Mouse (Mus musculus): ENCODE data around the gene Gm5737. TPM values are rescaled to one million over a fixed set of nuclear protein-coding genes. Genes with fewer than 3 reads are reported as not detected.

Gm5737 gene
- total and polyA plus RNA-seq, 3 experiments: not detected

GRCm38 (mm10) chr7:120860799-120861487 is 48.8 kb downstream of the Gm5737 start (continued):
- no peak for TF ChIP-seq MAX (IDR thresholded peaks at IDR 0.05; ENCODE audit: low read length)
- TF ChIP-seq MYB (IDR thresholded peaks at IDR 0.05; ENCODE audit: low read depth, low read length): peak; percentile 97
- TF ChIP-seq ZMIZ1 (IDR thresholded peaks at IDR 0.05; ENCODE audit: low read depth, low read length): 0 out of 2 replicates have a peak, but pooled peaks have one; percentile 17
- 0 out of 2 replicates have a peak, but pooled peaks have one; percentile 43 for TF ChIP-seq MAZ (IDR thresholded peaks at IDR 0.05; ENCODE audit: low read depth, low read length)

GRCm38 (mm10) chr7:120861488-120862047 is 49.4 kb downstream of the Gm5737 start:
- DNase-seq (ENCODE audit: low read depth, low spot score): peak; percentile 80
- no peaks in the 10 kb centered on the region for H3K9me3 ChIP-seq (replicated peaks; ENCODE audit: insufficient read depth, low read length)
- peak overlapping the region; percentile 95 for H3K27ac ChIP-seq (ENCODE audit: control insufficient read depth, low read depth, low read length)
- peaks cover 22% of the 10 kb centered on the region for H3K79me2 ChIP-seq (ENCODE audit: control insufficient read depth, insufficient read depth, low read length, poor library complexity)
- H3K4me3 ChIP-seq (ENCODE audit: control insufficient read depth in 1 of 2, insufficient read depth in 1 of 2, low read depth in 2 of 2, low read length in 2 of 2): peak overlapping the region; percentile 20 to 44
- H3K4me1 ChIP-seq (ENCODE audit: control insufficient read depth in 1 of 2, insufficient read depth in 2 of 2, low read length in 2 of 2): peaks cover 40 to 50% of the 10 kb centered on the region in 2 experiments
- no peaks in the 10 kb centered on the region for H3K27me3 ChIP-seq (ENCODE audit: control insufficient read depth in 1 of 2, insufficient read depth in 2 of 2, low read length in 2 of 2)
- peak overlapping the region; percentile 67 for H3K9ac ChIP-seq (ENCODE audit: control insufficient read depth, low read depth, low read length, poor library complexity, severe bottlenecking)
- H3K36me3 ChIP-seq (ENCODE audit: control insufficient read depth in 1 of 2, insufficient read depth in 2 of 2, low read length in 2 of 2): peaks cover 2 to 59% of the 10 kb centered on the region in 2 experiments; a peak in 3 of 4 replicates
- TF ChIP-seq HCFC1 (IDR thresholded peaks at IDR 0.05; ENCODE audit: low read depth, low read length) (no peak), EP300 (IDR thresholded peaks at IDR 0.05; ENCODE audit: low read depth in 1 of 2, low read length in 2 of 2) (peak; percentile 53 to 71), MEF2A (IDR thresholded peaks at IDR 0.05; ENCODE audit: extremely low read depth, insufficient replicate concordance, low read depth, low read length, poor library complexity, severe bottlenecking) (peak; percentile 70; the same call in 1 of the 2 replicates), BHLHE40 (IDR thresholded peaks at IDR 0.05; ENCODE audit: borderline replicate concordance, low read depth, low read length) (0 out of 2 replicates have a peak, but pooled peaks have one; percentile 6), RCOR1 (IDR thresholded peaks at IDR 0.05; ENCODE audit: low read depth, low read length) (0 out of 2 replicates have a peak, but pooled peaks have one; percentile 5), MAX (IDR thresholded peaks at IDR 0.05; ENCODE audit: low read length) (no peak), CHD1 (IDR thresholded peaks at IDR 0.05; ENCODE audit: low read depth, low read length) (0 out of 2 replicates have a peak, but pooled peaks have one; percentile 93), JUND (IDR thresholded peaks at IDR 0.05; ENCODE audit: low read depth, low read length) (no peak), MYC (IDR thresholded peaks at IDR 0.05; ENCODE audit: low read depth, low read length) (0 out of 2 replicates have a peak, but pooled peaks have one; percentile 25), MYB (IDR thresholded peaks at IDR 0.05; ENCODE audit: low read depth, low read length) (peak; percentile 9; the same call in 1 of the 2 replicates), RAD21 (IDR thresholded peaks at IDR 0.05; ENCODE audit: low read depth, low read length) (no peak), USF2 (IDR thresholded peaks at IDR 0.05; ENCODE audit: borderline replicate concordance in 1 of 2, insufficient read depth in 1 of 2, low read depth in 1 of 2, low read length in 2 of 2) (no peak), CHD2 (IDR thresholded peaks at IDR 0.05; ENCODE audit: low read length) (peak; percentile 16; the same call in 1 of the 2 replicates), CTCF (IDR thresholded peaks at IDR 0.05 in 2 of 3, conservative IDR thresholded peaks at IDR 0.05 in 1 of 3; ENCODE audit: control insufficient read depth in 1 of 3, insufficient read depth in 1 of 3, low read depth in 2 of 3, low read length in 3 of 3, poor library complexity in 1 of 3, severe bottlenecking in 1 of 3) (no peak), NRF1 (IDR thresholded peaks at IDR 0.05; ENCODE audit: insufficient read depth, low read depth, low read length, poor library complexity, severe bottlenecking) (no peak), ZMIZ1 (IDR thresholded peaks at IDR 0.05; ENCODE audit: low read depth, low read length) (peak; percentile 68; the same call in 1 of the 2 replicates), SIN3A (IDR thresholded peaks at IDR 0.05; ENCODE audit: low read length) (peak; percentile 83), TBP (IDR thresholded peaks at IDR 0.05; ENCODE audit: low read depth, low read length) (peak; percentile 74), ZKSCAN1 (IDR thresholded peaks at IDR 0.05; ENCODE audit: low read depth, low read length) (no peak), USF1 (IDR thresholded peaks at IDR 0.05; ENCODE audit: low read depth, low read length) (no peak), KAT2A (conservative IDR thresholded peaks at IDR 0.05; ENCODE audit: low read depth, low read length) (no peak), GATA1 (IDR thresholded peaks at IDR 0.05; ENCODE audit: low read depth, low read length) (peak; percentile 58; the same call in 1 of the 2 replicates), E2F4 (IDR thresholded peaks at IDR 0.05; ENCODE audit: borderline replicate concordance, low read depth, low read length) (no peak), TCF12 (IDR thresholded peaks at IDR 0.05; ENCODE audit: low read depth, low read length) (peak; percentile 59), MAFK (IDR thresholded peaks at IDR 0.05; ENCODE audit: borderline replicate concordance, low read depth, low read length) (no peak), ELF1 (IDR thresholded peaks at IDR 0.05; ENCODE audit: low read depth, low read length) (0 out of 2 replicates have a peak, but pooled peaks have one; percentile 7), ZNF384 (IDR thresholded peaks at IDR 0.05; ENCODE audit: low read depth, low read length) (no peak; the same call in 1 of the 2 replicates), POLR2A (IDR thresholded peaks at IDR 0.05; ENCODE audit: control insufficient read depth in 1 of 2, insufficient read depth in 1 of 2, low read depth in 1 of 2, low read length in 2 of 2, poor library complexity in 1 of 2) (peak in 1 of 2 experiments; percentile 57; a peak in 2 of 4 replicates), NELFE (IDR thresholded peaks at IDR 0.05; ENCODE audit: low read depth, low read length) (peak; percentile 31; the same call in 1 of the 2 replicates), SMC3 (IDR thresholded peaks at IDR 0.05; ENCODE audit: low read depth, low read length) (no peak)

All from MEL (cell line).